Mouse (Mus musculus): Measurements from ENCODE around the gene Dclk1.
A peak's percentile ranks its signal among the peaks of the same experiment; 100 is the strongest.

The Dclk1 gene

GRCm38 (mm10) chr3:55449148-55449547, 207.0 kb downstream of the Dclk1 start:
- DNase-seq (ENCODE audit: inconsistent ontology term): no peak

- DNase-seq (ENCODE audit: inconsistent ontology term): no peak
Measured at GRCm38 (mm10) chr3:55451035-55451434, 208.9 kb downstream of the Dclk1 start.

DNA sequence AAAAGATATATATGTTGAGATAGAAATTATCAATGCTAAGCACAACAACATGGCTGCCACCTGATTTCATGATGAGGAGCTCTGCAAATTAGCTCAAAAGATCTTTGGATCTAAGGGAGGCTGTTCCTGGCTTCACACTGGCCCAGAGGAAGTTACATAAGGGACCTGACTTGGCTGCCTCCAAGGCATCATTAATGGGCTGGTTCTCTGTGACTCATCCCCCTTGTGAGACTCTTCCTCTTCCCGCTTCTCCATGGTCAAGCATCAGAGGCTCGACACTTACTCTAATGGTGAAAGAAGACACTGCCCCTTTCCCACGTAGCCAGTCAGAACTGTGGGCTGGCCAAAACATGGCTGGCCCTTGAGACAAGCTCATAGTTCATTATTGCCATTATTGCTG, 209.7 kb downstream of the Dclk1 start:
- DNase-seq (ENCODE audit: inconsistent ontology term): peak; percentile 17

DNA sequence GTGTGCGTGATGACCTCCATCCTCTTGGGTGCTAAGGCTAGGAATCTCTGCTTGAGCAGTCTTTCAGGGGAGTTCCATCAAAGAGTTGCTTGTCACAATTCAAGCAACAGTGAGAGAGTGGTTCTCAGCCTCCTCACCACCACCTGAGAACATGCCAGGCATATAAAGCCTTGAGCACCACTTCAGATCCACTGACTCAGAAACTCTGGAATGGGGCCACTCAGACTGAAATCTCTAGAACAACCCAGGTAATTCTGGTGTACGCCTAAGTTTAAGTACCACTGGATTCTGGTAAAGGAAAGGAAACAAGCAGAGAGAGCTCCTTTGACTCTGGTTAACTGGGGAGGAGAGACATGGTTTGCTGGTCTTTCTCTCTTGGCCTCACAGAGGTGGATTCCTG, 210.3 kb downstream of the Dclk1 start:
- no peak for DNase-seq (ENCODE audit: inconsistent ontology term)

- DNase-seq (ENCODE audit: inconsistent ontology term): no peak
Measured at GRCm38 (mm10) chr3:55461092-55461491, 218.9 kb downstream of the Dclk1 start.

- DNase-seq (ENCODE audit: inconsistent ontology term): peak; percentile 94
Measured at GRCm38 (mm10) chr3:55461685-55462655, 219.8 kb downstream of the Dclk1 start.

DNA sequence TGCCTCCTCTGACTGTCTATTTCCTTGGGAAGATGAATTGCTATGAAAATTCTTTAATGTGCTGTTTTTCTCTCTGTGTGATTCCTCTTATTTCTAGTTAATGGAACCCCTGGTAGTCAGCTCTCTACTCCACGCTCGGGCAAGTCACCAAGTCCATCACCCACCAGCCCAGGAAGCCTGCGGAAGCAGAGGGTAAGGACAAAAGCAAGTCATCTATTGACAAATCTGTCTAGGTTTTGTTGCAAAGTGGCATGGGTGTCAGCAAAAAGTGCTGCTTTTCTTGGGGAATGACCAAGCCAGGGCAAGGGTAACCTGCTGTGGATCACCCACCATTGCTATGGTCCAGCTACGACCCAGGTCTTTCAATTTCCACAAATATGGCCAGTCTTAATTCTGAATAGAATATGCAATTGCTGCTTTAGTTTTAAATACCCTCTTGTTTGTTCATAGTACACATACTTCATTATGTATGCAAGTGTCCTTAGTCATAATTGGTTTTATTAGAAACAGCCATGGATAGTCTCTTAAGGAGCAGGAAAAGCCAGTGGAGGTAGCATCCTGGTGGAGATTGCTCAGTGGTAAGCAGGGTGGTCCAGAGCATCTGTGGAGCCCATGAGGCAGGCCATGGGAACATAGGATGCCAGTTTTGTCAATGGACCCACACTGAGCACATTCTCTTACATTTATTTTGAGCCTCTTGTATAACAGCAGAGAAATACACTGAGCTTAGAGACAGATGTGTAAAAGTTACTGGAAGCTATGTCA, 220.9 kb downstream of the Dclk1 start:
- no peak for DNase-seq (ENCODE audit: inconsistent ontology term)

DNA sequence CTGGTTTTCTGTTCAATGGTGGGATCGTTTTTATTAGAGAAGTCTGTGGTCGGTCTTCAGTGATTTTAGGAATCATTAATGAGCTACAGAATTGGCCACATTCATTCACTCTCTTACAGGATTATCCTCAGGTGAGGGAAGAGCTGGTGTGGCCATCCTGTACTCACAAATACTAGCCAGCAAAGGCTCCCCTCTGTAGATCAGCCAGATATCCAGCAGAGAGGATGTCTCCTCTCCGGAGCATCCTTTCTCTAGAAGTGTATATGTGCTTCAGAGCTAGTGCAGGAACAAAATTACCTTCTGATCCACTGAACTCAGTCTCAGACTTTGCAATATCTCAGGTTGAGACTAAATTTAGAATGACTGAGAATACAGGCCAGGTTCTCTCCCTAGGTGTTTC, 222.1 kb downstream of the Dclk1 start:
- DNase-seq (ENCODE audit: inconsistent ontology term): no peak

DNA sequence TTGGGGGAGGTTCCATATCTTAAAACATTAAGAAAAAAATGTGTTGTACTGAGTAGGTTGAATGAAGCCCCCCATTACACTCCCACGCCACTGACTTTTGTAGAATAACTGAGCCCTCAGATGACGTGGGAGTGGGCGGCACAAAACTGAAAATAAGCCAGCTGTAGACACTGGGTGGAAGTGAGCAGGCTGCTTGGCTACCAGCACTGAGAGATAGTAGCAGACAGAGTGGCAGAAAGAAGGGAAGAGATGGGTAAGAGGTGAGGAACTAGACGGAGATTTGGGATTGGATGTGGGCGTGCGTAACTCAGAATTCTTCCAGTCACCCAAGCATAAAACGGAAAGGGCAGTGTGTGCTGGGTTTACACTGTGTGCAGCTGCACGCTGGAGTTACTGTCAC, 223.6 kb downstream of the Dclk1 start:
- DNase-seq (ENCODE audit: inconsistent ontology term): no peak

- DNase-seq (ENCODE audit: inconsistent ontology term): no peak
Measured at GRCm38 (mm10) chr3:55466348-55466747, 224.2 kb downstream of the Dclk1 start.

DNA sequence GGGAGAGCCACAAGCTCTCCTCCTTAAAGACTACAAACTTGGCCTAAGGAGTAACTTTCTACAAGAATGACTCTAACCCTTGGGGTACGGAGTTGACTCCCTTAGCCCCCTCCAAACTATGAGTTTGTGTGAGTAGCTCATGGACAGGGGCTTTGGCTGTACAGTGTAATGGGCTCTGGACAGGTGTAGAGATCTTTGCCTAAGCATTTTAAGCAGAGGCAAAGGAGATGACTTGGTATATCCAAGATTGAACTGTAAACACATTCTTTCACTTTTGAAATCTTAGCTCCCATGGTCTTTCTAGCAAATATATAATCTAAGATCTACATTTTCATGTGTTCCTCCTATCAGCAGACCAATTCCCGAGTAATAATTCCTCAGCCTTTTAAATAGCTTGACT, 229.9 kb downstream of the Dclk1 start, which contains the start of gene Gm21954:
Gene Gm21954, minus strand, starts transcription at position 101 of the 400 bp plus-strand sequence.
- DNase-seq (ENCODE audit: inconsistent ontology term): no peak

GRCm38 (mm10) chr3:55473146-55473545, 231.0 kb downstream of the Dclk1 start:
- DNase-seq (ENCODE audit: inconsistent ontology term): no peak

- no peak for DNase-seq (ENCODE audit: inconsistent ontology term)
Measured at GRCm38 (mm10) chr3:55476694-55477093, 234.5 kb downstream of the Dclk1 start.

DNA sequence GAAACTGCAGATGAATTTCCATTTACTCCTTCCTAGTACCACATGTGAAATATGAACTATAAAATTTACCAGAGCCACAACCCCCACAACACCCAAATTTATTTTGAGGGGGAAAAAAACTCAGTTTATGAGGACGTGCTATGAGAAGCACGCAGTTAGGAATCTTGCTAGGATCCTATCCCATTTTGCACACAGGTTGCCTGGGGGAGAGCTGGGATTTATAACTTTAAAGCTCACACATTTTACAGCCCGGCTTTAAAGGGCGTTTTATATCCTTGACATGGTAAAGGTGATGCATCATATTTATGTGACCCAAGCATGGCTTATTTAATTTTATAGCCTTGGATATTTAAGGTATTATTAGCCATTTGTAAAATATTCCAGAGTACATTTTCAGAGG, 237.1 kb downstream of the Dclk1 start:
- no peak for DNase-seq (ENCODE audit: inconsistent ontology term)

- no peak for DNase-seq (ENCODE audit: inconsistent ontology term)
Measured at GRCm38 (mm10) chr3:55481140-55481539, 239.0 kb downstream of the Dclk1 start.

DNA sequence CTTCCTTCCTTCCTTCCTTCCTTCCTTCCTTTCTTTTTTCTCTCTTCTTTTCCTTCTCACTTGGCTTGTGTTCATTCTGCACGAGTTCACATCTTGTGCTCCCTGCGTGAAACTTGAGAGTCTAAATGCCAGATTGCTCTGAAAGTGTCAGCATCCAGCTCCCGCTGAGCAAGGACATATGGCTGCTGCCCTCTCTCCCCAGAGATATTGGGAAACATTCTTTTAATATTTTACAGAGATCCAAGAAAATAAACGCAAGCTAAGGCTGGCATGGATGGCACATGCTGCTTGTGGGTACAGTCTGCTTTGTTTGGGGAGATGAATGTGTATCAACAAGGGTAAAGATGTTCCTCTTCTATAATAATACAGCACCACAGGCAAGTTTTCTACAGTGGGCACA, 241.2 kb downstream of the Dclk1 start:
- no peak for DNase-seq (ENCODE audit: inconsistent ontology term)

DNA sequence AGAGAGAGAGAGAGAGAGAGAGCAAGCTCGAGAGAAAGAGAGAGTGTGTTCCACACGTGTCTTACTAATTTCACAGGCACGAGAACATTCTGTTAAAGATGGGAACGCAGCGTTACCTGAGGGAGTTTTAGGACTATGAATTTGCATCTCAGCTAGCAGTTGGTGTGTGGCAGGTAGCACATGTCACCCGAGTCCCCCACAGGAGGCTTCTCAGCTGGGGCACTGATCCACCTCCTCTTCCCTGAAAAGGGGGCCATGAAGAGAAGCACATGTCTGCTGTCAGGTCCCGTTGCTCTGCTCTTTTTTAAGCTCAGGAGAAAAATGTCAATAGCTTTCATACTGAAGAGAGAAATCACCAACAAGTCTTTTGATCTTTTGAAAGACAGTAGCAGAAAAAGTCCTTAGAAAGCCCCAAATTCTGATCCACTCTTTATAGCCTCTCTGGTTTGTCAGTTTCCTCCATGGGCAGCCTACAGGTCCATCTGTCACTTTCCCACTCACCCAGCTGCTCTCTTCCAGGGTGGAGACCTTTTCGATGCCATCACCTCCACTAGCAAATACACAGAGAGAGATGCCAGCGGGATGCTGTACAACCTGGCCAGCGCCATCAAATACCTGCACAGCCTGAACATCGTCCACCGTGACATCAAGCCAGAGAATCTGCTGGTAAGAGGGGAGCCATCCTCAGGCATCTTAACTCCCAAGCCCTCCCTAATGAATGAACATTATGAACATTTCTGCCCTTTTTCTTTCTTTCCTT, 247.2 kb downstream of the Dclk1 start:
- DNase-seq (ENCODE audit: inconsistent ontology term): no peak

GRCm38 (mm10) chr3:55492021-55492420, 249.9 kb downstream of the Dclk1 start:
- peak; percentile 48 for DNase-seq (ENCODE audit: inconsistent ontology term)

- DNase-seq (ENCODE audit: inconsistent ontology term): no peak
Measured at GRCm38 (mm10) chr3:55494348-55494747, 252.2 kb downstream of the Dclk1 start.

GRCm38 (mm10) chr3:55495231-55495630, 253.1 kb downstream of the Dclk1 start:
- DNase-seq (ENCODE audit: inconsistent ontology term): no peak

DNA sequence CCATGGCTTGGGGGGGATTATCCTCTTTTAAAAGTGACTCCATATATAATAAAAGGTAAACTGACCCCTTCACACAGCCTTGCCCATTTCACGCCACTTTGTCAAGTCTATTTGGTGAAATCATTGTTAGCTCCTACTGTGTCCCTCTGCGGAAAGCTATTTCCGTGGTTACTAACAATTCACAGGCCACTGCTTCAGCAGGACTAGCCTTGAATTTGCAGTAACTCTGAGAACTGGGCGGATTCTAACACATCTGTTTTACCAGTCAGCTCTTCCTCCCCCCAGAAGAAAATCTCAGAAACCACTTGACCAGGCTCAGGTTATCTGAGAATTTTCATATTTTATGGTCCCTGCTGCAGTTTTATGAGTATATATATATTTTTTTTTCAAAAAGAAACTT, 253.7 kb downstream of the Dclk1 start:
- no peak for DNase-seq (ENCODE audit: inconsistent ontology term)

- DNase-seq (ENCODE audit: inconsistent ontology term): no peak
Measured at GRCm38 (mm10) chr3:55496462-55496941, 254.3 kb downstream of the Dclk1 start.

All from Muller cell, postnatal 12 days (primary cell).